Mouse (Mus musculus) ovary, postnatal 36 days (tissue): Measurements from ENCODE around the gene Dock3.

Experiments
- DNase-seq: peaks from one replicate; pipeline ENCODE4 v3.0.0; 2022; ENCODE audit warnings: low spot score, mixed read lengths

The Dock3 gene

DNA sequence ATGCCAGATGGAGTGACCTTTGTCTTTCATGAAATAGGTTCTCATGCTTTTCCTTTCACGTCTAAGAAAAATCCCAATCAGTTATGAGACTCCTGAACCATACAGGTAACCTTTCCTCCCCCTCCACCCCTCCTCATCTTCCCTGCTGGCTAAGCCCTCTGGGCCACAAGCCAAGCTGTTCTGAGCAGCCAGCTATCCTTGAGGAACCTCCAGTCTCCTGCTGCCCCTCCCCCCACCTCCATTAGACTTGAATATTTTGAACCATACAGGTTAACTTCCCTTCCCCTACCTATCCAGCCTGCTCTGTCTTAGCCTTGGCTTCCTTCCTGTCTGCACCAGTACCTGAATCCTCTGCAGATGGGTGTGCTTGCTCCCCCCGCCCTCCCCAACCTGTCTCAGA lies 204.1 kb downstream of the Dock3 start:
- peak; percentile 12 for DNase-seq

DNA sequence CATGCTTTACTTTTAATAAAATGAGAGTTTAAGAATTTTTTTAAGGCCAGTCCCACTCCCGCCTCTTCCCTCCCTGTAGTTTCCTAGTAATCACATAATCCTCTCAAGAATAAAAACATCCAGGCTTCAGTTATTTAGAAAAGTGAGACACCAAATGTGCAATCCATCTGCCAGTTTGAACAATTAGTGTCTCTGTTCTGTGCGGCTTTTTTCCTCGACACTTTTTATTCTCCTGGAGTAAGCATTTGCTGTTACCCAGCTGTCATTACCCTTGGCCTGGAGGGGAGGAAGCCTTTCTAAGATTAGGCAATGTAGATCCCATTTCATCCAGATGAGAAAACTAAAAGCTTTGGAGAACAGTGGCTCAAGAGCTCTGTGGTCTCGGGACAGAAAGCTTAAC lies 221.9 kb downstream of the Dock3 start:
- no peak for DNase-seq

DNA sequence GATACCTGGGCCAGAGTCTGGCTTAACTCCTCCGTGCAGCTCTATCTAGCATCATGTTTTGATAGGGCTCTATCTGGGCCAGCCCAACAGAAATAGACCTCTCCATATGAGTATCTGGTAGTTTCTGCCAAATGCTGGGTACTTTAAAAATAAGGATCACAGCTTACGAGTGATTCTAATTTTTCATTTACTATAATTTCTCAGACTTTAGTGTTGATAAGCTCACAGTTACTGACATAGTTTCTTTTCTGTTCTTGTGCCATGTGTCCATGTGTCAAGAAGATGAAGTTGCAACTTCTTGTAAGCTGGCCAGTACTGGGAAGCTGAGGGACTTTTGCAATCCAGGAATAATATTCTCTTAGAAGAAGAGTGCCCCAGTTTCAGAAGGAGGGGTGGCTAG lies 228.5 kb downstream of the Dock3 start:
- DNase-seq: no peak

DNA sequence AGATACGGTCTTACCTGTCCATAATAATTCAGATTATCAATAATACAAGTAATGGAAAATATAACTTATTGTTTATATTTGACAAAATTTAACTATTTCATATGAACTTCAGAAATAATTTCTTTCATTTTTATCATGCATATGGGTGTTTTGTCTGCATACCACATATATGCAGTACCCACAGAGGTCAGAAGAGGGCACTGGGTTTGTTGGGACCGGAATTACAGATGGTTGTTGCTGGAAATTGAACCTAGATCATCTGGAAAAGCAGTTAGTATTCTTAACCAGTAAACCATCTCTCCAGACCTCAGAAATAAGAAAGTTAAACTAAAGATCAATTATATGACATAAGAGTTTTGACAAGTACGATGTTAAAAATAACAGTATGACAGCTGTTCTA lies 261.0 kb downstream of the Dock3 start:
- DNase-seq: no peak

DNA sequence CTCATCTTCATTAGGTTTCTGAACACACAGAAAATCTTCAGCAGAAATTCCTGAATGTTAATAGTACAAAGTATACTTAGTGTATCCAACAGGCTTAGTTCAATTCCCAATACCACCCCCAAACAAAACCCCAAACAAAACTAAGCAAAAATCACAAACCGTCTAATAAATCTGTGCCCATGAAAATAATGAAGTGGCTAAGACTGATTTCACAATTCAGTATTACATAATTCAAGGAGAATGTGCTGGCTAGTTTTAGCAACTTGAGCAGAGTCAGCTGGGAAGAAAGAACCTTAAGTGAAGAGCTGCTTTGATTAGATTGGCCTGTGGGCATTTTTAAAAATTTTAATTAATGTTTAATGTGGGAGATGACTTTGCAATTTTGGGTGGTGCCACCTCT lies 273.3 kb downstream of the Dock3 start:
- DNase-seq: no peak

DNA sequence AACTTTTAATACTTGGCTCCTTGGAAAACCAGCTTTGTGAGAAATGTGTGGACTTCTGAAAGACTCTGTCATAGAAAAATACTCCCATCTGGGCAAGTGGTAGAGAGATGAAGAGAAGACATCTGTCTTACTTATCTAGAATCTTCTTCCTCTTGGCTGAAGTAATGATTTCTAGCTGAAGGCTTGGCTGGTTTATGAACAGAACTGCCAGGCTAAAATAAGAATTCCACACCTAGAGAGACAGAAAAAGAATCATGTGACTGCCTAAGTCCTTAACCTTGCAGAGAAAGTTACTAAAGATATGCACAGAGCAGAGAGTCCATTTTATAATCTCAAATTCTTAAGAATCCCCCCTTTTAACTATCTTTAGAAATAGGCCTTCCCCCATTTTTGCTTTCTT lies 276.2 kb downstream of the Dock3 start:
- DNase-seq: no peak

DNA sequence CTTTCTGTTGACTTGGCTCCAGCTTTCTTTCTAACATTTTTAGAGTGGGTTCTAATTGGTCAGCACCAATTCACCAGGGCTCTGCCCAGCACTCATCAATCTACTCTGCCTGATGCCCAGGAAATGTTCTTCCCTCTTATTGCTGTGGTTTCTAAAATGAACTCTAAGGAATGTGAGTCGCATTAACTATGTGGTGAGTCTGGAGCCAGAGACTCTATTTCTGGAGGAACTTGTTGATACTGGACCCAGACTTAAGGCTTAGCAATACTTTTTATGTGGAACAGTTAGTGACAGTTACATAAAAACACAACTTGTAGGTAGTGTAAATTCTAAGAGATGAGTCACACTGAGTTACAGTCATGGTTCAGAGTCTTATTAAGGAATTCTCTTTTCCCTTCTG lies 296.7 kb downstream of the Dock3 start:
- DNase-seq: no peak

DNA sequence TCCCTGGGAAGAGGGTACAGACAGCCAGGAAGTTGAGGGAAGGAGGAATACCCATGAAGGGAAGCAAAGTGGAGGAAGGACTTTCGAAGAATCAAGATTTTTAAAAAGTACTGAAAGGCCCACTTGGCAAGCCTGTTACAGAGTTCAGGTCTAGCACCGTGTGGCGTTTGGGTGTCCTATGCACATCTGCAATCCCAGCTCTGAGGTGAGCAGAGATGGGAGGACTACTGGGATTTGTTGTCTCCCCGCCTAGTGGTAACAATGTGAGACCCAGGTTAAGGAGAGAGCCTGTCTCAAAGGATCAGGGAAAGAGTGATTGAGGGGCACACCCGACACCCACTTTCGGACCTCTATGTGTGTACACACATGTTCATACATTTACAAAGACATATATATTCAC lies 316.8 kb downstream of the Dock3 start:
- DNase-seq: no peak

DNA sequence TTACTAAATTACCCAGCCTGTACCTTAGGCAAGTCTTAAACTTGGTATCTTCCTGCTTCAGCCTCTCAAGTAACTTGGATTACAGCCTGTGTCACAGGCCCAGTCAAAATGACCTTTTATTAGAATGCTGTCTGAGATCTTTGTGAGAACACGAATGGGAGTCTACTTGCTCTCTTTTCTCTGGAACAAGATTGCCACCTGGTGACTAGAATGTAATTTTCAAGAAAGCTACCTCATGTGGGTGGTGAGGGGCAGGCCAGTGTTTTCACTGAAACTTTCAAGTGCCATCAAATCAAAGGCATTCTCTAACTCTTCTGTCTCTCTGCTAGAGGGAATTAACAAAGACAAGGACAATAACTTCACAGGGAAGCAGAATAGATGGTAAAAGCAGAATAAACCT lies 317.9 kb downstream of the Dock3 start:
- no peak for DNase-seq

DNA sequence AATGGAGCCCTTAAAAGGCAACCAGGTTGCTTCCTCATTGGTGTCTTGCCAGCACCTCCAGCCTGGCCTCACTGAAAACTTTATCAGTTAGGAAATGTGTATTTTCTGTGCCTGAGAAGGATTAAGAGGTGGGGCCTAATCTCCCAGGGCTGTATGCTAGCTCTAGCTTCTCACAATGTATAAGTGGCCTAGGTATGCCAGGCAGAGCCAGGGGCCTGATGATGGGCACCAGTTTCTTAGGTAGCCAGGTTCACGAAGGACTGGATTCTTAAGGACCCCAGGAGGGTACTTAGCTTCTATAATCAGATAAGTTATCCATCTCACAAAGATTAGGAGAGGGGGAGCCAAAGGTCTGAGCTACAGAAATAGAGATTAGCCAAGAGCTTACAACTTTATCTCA lies 320.1 kb downstream of the Dock3 start:
- no peak for DNase-seq

DNA sequence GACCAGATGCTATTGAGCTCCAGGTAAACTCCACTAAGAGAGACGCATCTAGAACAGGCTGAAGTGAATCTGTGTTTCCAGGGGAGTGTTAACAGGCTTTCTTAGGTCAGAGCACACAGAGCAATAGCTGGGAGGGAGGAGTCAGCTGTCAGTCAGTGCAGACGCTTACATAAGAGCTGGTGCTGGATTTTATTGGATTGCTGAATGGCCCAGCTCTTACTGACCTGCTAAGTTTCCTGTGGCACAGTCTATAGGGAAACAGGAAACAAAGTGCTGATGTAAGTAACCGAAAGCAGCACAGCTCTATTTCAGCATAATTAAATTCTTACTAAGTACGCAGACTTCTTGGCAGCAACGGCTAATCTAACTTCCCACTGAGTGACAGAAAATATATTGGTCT lies 323.0 kb downstream of the Dock3 start:
- no peak for DNase-seq

DNA sequence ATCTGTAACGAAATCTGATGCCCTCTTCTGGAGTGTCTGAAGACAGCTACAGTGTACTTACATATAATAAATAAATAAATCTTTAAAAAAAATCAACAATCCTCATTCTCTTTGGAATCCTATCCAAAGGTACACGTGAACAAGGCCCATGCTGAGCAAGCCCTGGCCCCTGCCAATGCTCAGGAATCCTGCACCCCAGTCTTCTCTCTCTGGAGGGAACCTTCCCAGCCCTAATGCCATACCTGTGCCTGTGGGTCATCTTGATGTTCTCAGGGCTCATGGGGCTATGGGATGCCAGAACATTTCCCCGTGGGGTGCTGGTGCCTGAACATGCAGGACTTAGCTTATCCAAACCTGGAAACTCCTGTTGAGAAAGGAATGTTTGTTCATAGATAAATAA lies 323.5 kb downstream of the Dock3 start:
- no peak for DNase-seq

DNA sequence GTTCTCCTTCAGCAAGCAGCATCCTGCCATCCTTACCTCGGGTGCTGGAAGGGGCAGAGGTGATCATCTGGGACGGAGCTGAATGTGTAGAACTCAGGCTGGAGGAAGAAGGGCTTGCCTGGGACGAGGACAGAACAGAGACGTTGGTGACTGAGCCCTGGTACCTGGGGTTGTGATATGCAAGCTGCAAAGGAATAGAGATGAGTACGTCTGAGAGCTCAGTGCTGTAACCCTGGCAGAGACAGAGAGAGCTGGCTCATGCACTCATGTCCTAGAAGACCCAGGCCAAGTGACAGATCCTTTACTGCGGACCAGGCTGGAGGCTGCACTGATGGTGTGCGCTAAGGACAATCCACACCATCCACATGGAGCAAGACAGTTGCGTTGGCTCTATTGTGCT lies 325.1 kb downstream of the Dock3 start:
- no peak for DNase-seq

DNA sequence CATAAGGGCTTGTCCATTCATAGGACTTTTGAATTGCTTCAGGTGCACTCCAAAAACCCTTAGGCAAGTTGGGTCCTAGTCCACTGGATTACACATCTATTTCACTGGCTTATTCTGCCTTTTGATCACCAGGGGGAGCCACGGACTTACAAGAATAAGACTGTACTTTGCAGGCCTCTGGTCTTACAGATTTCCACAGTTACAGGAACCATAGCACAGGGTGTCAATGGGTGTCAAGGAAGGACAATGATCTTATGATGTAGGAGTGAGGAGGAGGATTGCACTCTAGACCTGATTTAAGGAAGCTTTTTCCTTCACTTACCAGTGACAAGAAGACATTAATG lies 327.9 kb downstream of the Dock3 start:
- DNase-seq: no peak

DNA sequence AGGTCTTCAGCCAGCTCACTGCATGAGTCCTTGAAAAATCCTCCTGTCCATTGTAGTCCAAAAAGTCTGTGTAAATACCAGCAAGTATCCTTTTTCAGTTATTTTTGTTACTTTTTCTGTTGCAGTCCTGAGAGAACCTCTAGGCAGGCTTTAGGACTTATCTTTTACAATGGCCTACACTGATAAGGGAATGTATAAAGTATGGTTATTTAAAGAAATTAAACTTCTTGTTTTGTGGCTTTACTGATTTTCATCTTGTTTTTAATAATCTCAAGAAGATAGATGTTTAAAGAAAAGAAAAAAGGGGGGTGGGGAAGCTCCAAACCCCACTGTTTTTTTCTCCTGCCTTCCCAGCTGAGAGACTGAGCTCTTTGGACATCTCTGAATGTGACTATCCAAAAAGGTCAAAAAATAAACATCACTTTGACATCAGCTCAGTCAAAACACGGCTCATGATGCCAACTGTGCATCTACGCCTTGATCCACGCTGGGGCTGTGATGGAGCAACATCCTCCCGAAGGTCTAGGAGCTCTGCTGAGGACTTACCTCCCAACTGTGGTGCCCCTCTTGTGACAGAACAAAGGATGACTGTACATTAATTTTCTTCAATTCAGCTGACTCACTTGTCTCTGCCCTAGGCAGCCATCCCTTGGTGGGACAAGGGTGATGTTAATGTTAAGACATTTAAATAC lies 328.5 kb downstream of the Dock3 start:
- no peak for DNase-seq

DNA sequence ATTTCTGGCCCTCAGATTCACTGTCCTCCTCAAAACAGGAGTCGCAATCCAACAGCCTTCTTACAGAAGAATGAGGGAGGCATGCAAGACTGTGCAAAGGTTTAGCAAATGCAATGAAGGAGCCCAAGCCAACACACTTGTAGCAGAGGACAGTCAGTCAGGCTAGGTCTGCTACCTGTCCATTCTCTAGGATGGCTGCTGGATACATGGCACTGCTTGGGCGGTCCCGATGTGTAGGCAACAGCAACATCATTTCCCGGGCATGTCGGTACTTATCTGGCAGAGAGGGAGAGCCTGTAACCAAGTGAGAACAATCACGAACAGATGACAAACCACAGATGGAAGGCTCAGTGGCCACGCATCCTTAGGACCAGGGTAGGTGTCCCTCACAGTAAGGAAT lies 330.1 kb downstream of the Dock3 start:
- DNase-seq: no peak

DNA sequence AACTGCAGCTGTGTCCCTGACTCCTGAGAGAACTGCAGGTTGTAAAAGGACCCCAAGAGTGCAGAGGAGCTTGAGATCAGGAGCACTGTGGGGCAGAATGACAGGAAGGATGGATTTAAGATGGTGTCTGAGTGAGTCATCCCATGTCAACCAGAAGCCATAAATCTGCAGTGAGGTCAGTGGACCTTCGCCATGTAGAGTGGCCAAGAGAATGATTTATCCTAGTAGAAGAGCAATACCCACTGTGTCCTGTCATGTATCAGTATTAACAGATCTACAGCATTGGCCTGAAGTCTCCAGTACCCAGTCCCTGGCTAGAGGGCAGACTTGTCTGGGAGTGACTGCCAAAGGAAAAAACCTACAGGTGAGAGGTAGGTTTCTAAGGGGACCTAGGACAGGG lies 332.8 kb downstream of the Dock3 start:
- no peak for DNase-seq

DNA sequence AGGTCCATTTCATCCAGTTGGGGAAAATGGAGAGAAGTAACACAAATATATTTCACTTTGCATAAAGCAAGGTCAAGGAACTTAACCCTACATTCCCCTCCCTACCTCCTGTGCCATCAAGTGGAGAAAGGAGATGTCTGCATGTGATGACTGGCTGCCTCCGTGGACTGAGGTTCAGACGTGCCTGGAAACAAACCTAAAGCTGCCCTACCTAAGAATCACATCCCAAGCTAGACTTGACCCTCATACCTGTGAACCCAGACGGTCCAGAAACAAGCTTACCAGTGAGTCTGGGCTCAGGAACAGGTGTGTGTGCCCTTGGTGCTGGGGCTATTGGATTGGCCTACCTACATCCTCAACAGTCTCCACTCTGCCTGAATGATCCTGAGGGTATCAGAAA lies 338.4 kb downstream of the Dock3 start:
- DNase-seq: no peak

DNA sequence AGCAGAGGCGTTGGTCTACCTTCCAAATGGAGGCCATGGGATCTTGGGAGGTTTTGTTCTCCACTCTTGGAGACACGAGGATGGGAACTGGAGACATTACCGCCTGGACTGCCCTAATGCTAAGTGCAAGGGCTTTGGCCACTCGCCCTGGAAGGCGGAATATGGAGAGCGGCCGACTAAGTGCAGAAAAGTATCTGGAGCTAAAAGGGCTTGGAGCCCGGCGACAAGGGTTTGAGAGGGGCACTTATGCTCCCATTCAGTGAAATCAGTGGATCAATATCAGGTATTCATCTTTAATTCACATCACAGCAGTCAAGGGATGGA lies 339.2 kb downstream of the Dock3 start:
- DNase-seq: no peak

DNA sequence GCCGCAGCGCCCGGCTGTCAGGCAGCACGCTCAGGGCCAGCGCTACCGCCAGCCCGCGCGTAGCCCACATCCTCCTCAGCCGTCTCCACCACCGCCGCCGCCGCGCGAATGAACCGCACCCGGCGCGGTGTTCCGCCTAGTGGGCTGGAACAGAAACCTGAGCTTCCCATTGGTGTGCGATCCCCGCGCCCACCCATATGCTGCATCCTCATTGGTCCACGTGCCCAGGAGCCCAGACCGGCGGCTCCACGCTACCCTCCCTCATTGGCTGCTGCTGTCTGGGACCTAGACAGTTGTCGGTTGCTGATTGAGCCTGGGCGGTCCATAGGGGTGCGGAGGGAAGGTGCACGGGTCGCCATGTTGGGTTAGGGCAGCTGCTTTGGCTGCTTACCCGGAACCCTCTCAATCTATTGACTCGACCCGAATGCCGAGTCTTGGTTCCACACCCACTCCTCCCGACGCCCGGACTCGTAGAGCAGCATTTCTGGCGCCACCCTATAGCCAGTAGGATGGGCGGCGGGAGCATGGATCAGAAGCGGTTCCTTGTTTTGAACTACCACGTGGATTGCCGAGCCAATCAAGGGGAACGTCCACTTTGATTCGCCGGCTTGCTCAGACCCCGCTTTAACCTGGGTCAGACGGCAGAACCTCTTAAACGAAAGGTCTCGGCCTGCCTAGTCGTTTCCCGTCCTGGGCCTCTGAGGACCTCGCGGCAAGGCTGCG lies 339.7 kb downstream of the Dock3 start, which contains the start of gene Manf:
Gene Manf, minus strand, starts transcription at position 151 of the 723 bp plus-strand sequence.
- DNase-seq: peak; percentile 96

DNA sequence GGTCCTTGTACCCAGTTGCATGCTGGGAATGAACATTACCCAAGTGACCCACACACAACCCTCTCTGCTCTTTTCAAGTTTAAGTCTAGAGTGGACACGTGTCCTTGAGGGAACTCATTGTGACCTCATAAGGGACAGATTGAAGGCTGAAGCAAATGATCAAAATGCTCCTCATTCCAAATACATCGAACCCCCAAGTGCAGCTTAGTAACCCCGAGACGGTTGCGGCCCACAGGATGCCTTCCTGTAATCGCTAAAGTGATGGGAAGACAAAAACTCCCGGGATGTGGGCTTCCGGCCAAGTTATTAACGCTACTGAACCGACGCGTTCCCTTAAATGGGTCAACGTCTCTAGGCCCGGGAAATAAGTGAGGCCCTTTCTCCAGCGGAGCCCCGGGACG lies 340.4 kb downstream of the Dock3 start:
- no peak for DNase-seq

DNA sequence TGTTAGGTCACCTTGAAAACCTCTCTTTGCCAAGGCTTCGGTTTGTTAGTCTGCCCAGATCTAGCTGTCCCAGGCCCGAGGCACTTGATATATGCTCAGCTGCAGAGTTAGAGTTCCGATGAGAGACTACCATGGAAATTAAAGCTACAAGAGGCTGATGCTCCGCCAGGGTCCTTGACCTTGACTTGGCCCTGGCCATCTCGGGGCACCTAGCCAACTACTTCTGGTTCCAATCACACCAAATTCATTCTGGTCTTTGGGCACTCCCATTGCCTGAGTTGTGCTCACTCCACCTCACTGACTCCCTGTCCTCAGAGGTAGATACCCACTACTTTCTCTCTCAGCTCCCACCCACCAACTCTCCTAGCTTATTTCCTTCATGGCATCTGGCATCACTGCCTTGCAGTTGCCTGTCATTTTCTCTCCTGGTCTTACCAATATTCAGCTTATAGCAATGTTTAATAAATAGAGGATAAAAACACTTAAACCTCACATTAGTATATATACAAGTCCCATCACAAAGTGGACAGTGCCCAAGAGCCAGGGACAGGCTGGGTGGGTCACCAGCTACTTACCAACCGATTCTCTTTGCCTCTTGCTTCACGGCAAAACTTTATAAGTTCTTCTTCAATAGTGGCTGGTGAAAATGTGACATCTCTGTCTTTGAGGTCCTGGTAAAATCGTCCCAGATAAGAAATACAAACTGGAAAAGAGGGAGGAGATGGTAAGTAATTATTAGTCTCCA lies 341.0 kb downstream of the Dock3 start:
- DNase-seq: peak; percentile 54

DNA sequence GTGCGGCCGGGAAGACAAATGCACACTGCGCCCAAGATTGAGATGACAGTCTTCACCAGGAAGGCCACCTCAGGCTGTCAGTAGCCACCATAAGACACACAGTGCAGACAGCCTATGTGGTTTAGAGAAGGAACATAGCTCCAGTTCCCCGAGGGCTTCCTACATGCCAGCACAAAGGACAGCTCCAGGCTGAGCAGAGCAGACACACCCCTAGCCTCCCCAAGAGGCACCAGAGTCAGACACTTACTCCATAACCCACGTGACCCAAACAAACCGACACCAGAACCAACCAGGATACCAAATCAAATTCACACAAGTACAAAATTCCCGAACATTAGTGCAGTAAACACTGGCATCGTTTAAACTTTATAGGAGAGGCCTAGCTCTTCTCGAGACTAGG lies 342.4 kb downstream of the Dock3 start:
- no peak for DNase-seq

DNA sequence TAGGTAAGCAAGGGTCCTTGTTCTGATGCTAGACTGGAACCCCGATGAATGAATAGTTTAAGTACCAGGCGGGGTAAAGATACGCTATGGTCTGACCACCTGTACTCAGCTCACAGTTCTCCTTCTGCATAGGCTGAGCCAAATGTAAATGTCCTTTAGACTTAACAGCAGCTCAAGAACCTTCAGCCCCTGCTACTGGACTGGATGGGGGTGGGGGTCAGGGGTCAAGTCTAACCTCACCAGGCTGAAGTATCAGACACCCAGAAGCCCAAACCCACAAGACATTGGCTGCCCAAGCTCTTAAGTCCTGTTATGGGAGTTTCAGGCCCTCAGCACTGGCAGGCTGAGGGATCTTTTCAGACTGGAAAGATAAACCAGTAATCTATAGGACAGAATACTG lies 343.4 kb downstream of the Dock3 start:
- no peak for DNase-seq
